Mouse (Mus musculus) B cell, adult 2 months (primary cell): ENCODE results near the gene Zdhhc24.
A peak's percentile ranks its signal among the peaks of the same experiment; 100 is the strongest.

Source experiments
- DNase-seq, 2 experiments: peaks; one replicate each; pipeline ENCODE4 v3.0.0; 2022

Gene Zdhhc24

DNA sequence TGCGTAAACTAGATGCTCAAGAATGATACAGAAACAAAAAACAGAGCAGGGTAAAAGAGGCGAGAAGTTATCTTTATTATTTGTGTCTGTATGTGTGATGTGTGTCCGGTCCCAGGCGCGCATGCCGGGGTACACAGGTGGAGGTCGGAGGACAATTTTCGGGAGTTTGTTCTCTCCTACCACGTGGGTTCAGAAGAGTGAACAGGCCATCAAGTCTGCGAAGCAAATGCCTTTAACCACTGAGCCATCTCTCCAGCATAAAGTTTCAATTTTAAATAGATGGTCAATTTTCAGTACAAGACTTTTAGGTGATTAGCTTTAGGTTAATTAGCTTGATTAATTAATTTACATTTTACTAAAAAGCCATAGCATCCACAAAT is 846 bp downstream of the Zdhhc24 start:
- DNase-seq: no peak

DNA sequence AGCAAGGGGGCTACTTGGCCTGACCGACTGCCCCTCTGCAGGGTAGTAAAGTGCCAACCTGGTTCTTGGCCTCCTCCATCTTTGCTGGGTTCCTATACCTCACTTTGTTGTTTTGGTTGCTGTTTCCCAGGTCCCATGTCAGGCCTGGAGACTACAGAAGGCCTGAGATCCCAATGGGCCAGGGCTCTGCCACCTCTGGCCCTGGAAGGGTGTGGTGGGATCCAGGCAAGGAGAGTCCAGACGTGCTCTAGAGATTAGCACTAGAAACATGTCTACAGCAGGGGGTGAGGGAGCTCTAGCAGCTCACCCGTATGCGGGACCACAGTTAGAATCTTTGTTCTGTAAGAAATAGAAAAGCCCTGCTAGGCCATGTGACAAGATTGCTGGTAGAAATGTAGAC is 5.5 kb downstream of the Zdhhc24 start:
- no peak for DNase-seq

DNA sequence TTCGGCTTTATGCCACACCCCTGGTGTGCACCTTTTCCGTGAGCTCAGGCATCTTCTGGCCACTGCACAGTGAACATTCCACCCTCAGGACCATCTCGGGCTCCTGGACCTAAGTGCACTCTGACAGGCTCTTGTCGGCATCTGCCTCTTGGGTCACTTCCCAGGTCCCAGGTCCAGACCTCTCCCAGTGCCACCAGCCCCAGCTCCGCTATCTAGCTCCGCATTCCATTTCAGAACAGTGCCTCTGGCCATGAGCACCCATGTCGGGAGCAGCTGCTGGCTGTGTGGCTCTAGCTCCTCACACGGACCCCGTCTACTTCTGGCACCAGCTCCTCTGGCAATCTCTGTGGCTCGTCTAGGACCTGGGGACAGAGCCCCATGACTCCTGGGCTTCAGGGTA is 11.3 kb downstream of the Zdhhc24 start:
- no peak for DNase-seq

DNA sequence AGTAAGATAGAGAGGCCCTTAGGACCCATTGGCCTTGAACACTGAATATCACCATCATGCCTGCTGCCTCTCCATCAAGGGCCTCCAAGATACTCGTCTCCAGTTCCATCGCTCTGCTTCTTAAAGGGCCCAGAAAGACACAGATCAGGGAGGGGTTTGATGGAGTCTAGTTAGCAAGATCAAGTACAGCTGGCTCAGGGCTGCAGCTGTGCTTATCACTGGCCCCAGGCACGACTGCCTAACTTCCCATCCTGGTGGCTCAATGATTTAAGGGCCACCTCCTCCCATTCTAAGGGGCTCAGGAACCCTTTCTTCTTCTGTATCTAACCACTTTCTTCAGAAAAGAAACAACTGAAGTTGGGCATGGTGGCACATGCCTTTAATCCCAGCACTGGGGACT is 13.3 kb downstream of the Zdhhc24 start:
- DNase-seq: no peak

DNA sequence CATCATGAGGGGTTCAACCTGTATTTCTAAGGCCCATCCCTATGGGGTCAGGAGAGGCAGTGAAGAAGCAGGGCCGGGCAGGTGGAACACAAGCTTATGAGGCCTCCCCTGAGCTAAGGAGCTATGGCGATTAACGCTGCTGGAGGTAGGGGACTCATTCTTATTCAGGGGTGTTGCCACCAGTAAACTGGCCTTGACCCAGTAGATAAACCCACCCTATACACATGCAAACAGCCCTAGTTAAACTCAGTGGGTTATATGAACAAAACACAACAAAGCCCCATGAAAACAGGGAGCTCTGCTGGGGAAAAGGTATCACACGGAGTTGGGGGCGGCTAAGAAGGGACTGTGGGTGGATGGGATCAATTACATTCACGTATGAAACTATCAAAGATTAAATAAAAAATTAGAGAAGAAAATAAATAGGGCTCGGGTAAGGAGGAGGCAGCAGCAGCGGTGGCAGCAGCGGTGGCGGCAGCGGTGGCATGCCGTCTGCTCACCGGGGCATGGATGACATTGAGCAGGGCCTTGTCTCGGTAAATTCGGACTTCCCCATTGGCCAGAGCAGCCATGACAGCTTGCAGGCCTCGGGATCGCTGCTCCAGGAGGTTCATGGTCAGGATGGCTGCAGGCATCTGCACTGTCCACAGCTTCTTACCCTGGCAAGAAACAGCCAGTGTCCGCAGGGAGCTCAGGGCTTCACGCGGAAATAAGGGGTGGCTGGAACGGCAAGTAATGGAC is 18.5 kb downstream of the Zdhhc24 start:
- DNase-seq: no peak

DNA sequence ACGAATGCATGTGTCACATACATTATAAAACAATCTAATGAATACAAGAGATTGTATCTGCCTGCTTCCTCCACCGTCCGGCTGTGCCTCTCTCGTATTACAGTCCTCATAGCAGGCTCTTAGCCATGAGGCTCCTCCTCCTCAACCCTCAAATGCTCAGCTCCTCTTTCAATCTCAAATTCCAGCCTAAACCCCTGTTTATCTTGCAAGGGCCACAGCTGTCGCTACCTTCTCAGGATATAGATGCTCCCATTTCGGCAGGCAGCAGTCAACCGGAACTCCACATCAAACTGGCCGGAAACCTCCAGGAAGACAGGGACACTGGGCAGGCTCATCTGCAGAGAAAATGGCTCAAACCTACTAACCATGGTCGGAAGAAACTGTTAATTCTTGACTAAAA is 20.5 kb downstream of the Zdhhc24 start:
- no peak for DNase-seq

DNA sequence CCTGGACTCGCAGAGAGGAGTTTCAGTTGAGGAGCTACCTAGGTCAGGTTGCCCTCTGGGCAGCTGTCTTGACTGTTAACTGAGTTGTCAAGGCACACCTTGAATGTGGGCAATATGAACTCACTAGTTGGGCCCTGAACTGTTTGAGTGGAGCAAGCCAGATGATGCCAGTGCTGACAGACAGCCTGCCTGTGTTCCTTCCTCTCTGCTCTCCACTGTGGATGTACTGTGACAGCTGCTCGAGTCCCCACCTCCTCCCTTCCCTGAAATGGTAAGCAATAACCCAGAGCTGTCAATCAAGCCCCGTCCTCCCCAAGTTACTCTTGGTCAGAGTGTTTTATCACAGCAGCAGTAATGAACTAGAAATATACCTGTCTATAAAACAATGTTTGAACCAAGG is 21.4 kb downstream of the Zdhhc24 start:
- no peak for DNase-seq

DNA sequence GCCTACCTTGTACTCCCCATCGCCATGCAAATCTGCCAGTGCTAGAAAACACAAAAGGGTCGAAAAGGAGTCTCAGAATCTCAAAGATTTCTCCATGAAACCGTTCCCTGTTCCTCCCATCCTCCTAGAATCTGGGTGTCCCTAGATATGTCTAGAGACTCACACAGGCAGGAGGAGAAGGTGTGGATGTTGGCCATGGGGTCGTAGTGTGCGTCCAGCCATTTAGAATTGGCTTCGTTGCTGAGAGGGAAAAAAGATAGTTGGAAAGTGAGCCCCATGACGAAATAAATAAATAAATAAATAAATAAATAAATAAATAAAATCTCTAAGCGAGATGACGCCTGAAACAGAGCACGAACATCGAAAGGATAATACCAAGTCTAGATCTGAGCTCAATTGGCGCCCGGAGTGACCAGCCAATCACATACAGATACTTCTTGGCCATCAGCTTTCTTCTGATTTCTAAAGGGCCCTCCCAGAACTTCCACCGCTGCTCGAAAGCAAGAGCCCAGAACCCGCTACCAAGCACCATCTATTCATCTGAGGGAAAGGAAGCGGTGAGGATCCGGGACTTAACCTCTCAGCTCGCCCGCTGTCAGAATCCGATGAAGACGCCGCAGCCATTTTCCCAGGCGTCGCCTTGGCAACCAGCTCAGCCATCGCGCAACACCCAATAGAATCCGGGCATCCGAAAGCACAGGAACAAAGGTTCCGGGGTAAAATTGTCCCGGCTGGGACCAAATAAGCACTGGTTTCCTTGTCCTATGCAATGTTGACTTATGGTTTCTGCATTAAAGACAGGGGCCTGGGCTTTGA is 27.7 kb downstream of the Zdhhc24 start, which contains the start of gene Bbs1:
Bbs1 (minus strand) TSS at position 650 of the 816 bp plus-strand sequence.
- DNase-seq: peak; percentile 81 to 82

DNA sequence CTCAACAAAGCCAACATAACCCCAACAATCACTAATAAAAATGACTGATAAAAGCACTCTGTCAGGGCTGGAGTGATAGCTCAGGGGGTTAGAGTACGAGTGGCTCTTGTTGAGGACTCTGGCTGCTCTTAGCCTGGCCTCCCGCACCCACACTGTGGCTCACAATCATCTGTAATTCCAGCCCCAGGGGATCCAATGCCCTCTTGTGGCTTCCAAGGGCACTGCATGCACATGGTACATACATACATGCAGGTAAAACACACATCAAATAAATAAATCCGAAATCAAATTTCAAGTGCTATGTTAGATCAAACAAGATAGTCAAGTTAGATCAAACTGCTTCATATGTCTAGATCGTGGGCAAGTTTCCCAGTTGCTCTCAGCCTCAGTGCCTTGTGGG is 29.6 kb downstream of the Zdhhc24 start:
- DNase-seq: peak; percentile 43 to 56

DNA sequence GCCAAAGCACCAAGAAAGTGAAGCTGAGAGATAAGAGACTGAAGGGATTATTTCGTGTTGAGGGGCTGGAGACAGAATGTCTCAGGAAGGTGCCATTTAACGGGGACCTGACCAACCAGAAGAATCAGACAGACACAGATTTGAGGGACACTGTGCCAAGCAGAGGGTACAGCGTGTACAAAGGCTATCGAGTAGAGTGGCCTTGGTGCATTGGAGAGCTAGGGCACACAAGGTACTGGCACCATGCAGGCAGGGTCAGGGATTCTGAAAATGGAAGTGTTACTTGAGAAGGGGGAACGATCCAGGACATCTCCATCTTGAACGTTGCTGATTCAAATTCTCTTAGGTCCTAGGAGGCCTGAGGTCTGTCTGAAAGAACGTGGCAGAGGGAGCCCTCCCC is 30.9 kb downstream of the Zdhhc24 start:
- no peak for DNase-seq

DNA sequence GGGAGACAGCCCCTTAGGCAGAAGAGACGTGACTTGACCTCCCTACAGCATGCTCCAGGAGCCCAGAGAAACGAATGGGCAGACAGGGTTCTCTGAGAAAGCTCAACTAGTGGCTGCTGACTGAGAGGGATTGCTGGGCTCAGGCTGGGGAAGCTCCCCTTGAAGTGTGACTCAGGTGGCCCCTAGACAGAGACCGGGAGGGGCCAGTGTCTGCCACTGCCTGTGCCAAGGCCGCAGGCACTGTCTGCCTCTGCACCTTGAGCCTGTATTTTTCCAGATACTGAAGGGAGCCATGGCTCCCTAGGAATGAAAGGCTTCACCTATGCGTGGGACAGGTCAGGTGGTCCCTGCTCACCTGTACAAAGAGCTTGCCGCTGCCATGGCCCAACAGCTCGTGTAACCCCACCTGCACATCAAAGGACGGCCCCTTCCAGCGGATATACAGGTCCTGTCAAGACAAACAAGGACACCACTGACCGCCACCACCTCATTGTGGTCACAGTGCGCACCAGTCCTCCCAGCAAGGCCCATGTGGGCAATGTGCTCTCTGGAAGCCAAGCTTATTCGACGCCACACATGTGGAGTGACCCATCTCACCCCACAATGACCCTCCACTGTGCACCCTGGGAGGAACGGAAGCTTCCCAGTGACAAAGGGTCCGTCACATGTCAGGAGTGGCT is 37.6 kb downstream of the Zdhhc24 start:
- DNase-seq: no peak

DNA sequence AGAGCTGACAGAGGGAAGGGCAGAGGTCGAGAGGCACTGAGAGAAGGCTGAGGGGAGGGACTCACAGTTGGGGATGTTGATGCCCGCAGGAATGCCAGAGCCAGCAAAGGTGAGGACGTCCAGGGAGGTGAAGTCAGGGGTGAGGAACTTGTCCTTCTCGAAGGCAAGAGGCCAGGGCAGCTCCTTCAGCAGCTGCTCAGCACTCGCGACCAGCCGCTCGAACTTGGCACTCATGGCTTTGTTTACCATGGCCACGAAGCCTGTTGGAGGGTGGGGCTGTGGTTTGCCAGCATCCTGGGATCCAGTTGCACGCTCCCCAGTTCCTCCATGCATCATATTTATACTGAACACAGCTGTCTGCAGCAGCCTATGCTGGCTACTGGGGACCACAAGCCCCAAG is 38.4 kb downstream of the Zdhhc24 start:
- no peak for DNase-seq

DNA sequence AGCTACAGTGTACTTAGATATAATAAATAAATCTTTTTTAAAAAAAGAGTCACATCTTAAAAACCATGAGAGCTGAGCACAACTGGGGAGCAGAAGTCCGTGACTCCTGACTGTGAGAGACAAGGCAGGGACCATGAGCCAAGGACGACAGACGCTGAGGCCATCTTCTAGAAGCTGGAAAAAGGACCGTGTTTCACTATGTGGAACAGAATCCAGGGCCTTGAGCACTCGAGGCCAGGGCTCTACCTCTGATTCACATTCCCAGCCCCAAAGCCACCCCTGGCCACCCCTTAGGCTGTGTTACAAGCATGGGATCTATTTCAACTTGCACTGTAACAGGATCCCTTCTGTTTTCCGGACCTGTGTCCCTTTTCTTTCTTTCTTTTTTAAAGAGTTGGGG is 41.2 kb downstream of the Zdhhc24 start:
- no peak for DNase-seq

DNA sequence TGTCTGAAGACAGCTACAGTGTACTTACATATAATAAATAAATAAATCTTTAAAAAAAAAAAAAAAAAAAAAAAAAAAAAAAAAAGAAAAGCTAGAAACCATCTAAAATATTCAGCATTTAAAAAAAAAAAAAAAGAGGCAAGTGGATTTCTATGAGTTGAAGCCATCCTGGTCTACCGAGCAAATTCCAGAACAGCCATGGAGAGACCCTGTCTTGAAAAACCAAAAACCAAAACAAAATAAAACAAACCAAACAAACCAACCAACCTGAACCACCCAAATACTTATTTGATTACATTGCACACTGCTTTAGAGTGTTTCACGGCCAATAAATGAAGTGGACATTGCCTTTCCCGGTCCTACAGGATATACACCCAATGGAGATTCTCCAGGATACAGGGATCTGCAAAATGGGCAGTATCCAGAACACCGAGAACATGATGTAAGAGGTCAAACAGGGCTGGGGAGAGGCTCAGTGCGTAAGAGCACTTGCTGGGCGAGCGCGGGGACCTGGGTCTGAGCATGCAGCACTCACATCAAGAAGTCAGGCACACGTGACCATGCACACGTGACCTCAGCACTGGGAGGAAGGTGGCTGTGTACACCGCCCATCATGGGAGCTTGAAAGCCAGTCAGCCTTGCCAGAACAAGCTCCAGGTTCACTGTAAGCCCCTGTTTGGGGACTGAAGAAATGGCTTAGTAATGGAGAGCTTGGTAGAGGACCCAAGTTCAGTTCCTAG is 46.8 kb downstream of the Zdhhc24 start:
- no peak for DNase-seq

DNA sequence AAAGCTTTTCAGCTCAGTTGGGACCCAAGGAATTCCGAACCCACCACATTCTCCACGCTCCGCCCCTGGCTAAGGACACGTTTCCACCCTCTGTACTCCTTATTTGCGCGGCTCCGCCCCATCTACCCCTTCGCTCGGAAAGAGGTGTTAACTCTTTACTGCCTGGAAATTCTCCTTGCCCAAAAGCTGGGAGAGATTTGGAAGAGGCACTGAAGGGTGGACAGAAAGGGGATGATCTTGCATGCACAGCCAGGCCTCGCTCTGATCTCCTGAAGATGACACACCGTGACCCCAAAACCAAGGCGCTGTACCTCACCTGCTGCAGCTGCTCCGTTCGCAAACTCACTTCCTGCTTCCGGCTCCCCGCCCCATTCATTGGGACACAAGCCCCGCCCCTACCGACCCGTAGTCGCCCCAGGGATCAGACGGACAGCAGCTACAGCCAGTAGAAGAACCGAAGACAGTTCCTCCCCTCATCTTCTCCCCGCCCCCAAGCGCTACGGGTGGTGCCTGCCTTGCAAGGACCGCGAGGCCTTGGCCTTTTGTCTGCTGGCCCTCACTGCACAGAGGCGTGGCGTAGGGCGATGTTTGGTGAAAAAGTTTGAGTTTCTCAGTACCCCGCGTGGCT is 49.5 kb downstream of the Zdhhc24 start, which contains the start of gene Dpp3:
Dpp3 (minus strand) TSS at position 384 of the 628 bp plus-strand sequence.
- peak; percentile 96 to 98 for DNase-seq

DNA sequence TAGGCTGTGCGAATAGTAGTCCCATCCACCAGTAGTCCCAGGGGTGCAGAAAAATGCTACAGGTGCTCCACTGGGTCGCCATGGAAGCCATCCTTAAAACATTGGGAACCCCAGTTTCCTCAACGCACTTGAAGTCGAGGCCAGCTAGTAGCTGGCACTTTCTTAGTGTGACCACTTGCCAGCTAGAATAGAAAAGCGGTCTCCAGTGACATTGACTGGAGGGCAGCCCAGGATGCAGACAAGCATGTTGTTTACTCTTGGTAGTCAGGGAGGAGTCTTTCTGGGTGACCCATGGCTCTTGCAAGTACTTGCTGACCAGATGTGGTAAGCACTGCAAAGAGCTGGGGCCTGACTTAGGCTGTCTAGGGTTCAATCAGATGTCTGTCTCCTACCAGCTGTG is 50.3 kb downstream of the Zdhhc24 start:
- DNase-seq: no peak
